7 mouse cellular contexts compared by ENCODE assay signal in the genomic region with DNA sequence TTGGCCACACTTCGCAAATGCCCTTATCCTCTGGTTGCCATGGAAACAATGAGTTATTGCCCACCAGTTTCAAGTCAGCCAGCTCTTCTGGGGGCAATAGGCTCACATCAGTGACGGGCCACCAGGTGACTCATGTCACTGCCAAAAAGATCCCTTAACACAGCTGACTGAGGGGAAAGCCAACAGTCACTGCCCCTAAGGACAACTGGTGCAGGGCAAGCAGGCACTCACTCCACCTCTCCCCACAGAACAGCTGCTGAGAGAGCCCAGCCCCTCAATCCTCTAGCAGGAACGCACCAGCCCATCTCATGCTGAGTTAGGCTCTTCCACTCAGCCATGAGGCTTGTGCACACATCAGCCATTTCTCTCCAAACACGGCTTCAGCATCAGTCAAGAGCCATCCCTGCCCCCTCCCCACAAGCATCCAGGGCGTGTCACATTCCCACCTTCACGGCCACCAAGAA.
DNase-seq lines count a peak whose midpoint lies in the region; ATAC-seq and TF ChIP-seq lines count a peak whose summit lies in the region.

No protein-coding gene starts in this region.

- 0 out of 2 replicates have a peak, but pooled peaks have one; percentile 10 for TF ChIP-seq POLR2A in cortical plate, adult 2 months (IDR thresholded peaks at IDR 0.05; ENCODE audit: extremely low read depth, insufficient read depth, low read length)

- H3K4me2 ChIP-seq in lung, embryonic 16.5 days (ENCODE audit: low read depth, low read length), result peak overlapping the region; percentile 66

- peak overlapping the region; percentile 85 for H3K9ac ChIP-seq in lung, embryonic 16.5 days (ENCODE audit: low read length)

- no peak for TF ChIP-seq CTCF in cortical plate, adult 2 months (IDR thresholded peaks at IDR 0.05; ENCODE audit: extremely low read depth, insufficient read depth, low read length)

- peak overlapping the region; percentile 98 for H3K27ac ChIP-seq in lung, embryonic 16.5 days (ENCODE audit: low read length)
- peak overlapping the region; percentile 69 for H3K27ac ChIP-seq in cortical plate, adult 2 months (ENCODE audit: insufficient read depth, low read length)
- H3K27ac ChIP-seq in macrophage, result peak overlapping the region; percentile 74

- 1% methylated on average over 6 of the region's 6 CpGs for WGBS in lung, embryonic 16.5 days
- WGBS in macrophage (ENCODE audit: missing documents), result 11% methylated on average over 6 of the region's 6 CpGs

- H3K4me3 ChIP-seq in lung, embryonic 16.5 days (ENCODE audit: low read length), result peak overlapping the region; percentile 68
- peak overlapping the region; percentile 43 for H3K4me3 ChIP-seq in cortical plate, adult 2 months (ENCODE audit: insufficient read depth, low read length)
- peak overlapping the region; percentile 52 for H3K4me3 ChIP-seq in macrophage (ENCODE audit: inconsistent target)

- ATAC-seq in lung, embryonic 16.5 days (ENCODE audit: low read depth), result peak; percentile 37
- ATAC-seq in inflammation-experienced regulatory T-cells, adult 6 months, result no peak

- no peaks in the 10 kb centered on the region for H3K9me3 ChIP-seq in lung, embryonic 16.5 days (ENCODE audit: control insufficient read depth, low read length)

- H3K4me1 ChIP-seq in lung, embryonic 16.5 days (replicated peaks; ENCODE audit: control insufficient read depth, insufficient read depth, low read length), result peaks cover 60% of the 10 kb centered on the region
- peaks cover 30% of the 10 kb centered on the region for H3K4me1 ChIP-seq in cortical plate, adult 2 months (ENCODE audit: control insufficient read depth, insufficient read depth, low read length)

- H3K27me3 ChIP-seq in lung, embryonic 16.5 days (ENCODE audit: control insufficient read depth, insufficient read depth, low read depth, low read length), result no peaks in the 10 kb centered on the region

- no peak for DNase-seq in lung, postnatal 36 days
- peak; percentile 44 for DNase-seq in heart, postnatal 4 days
- no peak for DNase-seq in right cerebral cortex, adult 2 months (ENCODE audit: low spot score in 2 of 2)

- peaks cover 93% of the 10 kb centered on the region for H3K79me2 ChIP-seq in macrophage (ENCODE audit: inconsistent target)

- H3K36me3 ChIP-seq in lung, embryonic 16.5 days (ENCODE audit: control insufficient read depth, insufficient read depth, low read length), result no peaks in the 10 kb centered on the region
- no peaks in the 10 kb centered on the region for H3K36me3 ChIP-seq in macrophage (ENCODE audit: inconsistent target)
